ENCODE assay signal across 9 mouse cellular contexts in the genomic region with DNA sequence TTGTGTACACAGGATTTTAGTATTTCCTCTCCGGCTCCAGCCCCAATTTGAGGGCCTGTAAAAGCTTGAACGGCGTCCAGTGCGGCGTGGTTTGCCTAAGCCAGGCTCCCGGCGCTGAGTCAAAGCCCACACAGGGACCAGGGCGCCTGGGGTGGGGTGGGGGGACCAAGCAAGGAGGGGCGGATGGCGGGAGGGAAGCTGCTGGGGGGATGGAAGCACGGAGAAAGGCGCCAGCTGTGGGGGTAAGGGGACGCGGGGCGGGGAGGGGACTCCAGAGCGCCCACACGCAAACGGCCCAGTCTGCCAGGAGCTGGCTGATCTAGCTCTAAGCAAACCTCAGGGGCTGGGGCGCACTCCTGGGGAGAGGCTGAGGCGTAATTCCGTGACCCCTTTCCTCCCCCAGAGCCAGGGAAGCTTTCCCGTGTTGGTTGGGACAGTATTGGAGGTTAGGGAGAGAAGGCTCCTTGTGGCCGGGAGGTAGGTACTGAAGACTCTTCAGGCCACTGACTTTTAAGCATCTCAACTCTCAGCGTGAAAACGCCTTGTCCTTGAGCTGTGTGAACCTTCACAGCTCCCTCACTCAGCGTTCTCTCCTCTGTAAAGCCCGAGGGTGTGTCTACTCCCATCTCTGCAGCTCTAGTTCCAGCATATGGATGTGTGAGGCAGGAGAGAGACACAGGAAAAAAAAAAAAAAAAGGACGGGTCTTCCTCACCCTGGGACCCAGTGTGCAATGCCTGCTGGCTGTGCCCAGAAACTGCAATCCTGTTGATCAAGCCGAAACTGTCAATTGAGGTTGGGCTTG. TPM values are rescaled to one million over a fixed set of nuclear protein-coding genes. Genes with fewer than 3 reads are reported as not detected.
DNase-seq lines count a peak whose midpoint lies in the region; ATAC-seq and TF ChIP-seq lines count a peak whose summit lies in the region.
"Had no signal": no experiment of that assay in that cellular context is flagged by ENCODE, and none has a peak within 500 bp of the region (broad histone marks: within the 10 kb centered on the region; RNA-seq: fewer than 3 reads in every experiment).

No protein-coding gene starts in this region.

- H3K4me1 ChIP-seq in E14TG2a.4 (replicated peaks; ENCODE audit: low read depth, low read length), result peaks cover 28% of the 10 kb centered on the region
- peaks cover 23% of the 10 kb centered on the region for H3K4me1 ChIP-seq in intestine, embryonic 15.5 days (replicated peaks)
- peaks cover 14% of the 10 kb centered on the region for H3K4me1 ChIP-seq in lung, postnatal 0 days (ENCODE audit: insufficient read depth, low read depth, low read length)

- TF ChIP-seq POLR2A in brain, embryonic 14.5 days (IDR thresholded peaks at IDR 0.05; ENCODE audit: borderline replicate concordance, extremely low read depth, insufficient read depth, insufficient read length, poor library complexity, severe bottlenecking), result no peak

- peak; percentile 53 for DNase-seq in brain, embryonic 14.5 days (ENCODE audit: low read depth)
- DNase-seq in gastrocnemius, postnatal 4 days (ENCODE audit: low spot score in 2 of 2), result peak; percentile 39 to 64
- DNase-seq in lung, postnatal 0 days (ENCODE audit: low spot score), result peak; percentile 53
- peak; percentile 61 for DNase-seq in testis, postnatal 10 days (ENCODE audit: low spot score)
- DNase-seq in frontal cortex, adult 2 months (ENCODE audit: extremely low spot score in 1 of 2, low spot score in 1 of 2), result no peak
- DNase-seq in cerebellum, adult 11 months, result no peak

- H3K36me3 ChIP-seq in E14TG2a.4 (ENCODE audit: insufficient read depth, low read length), result no peaks in the 10 kb centered on the region
- H3K36me3 ChIP-seq in intestine, embryonic 15.5 days, result no peaks in the 10 kb centered on the region
- H3K36me3 ChIP-seq in lung, postnatal 0 days (ENCODE audit: insufficient read depth, low read length), result no peaks in the 10 kb centered on the region

- peak overlapping the region; percentile 55 for H3K4me2 ChIP-seq in intestine, embryonic 15.5 days (replicated peaks)
- H3K4me2 ChIP-seq in lung, postnatal 0 days (replicated peaks; ENCODE audit: low read depth, low read length), result peak overlapping the region; percentile 46

- TF ChIP-seq EP300 in lung, postnatal 0 days (IDR thresholded peaks at IDR 0.05), result no peak

- H3K27me3 ChIP-seq in E14TG2a.4 (ENCODE audit: insufficient read depth, low read length), result peaks cover 63% of the 10 kb centered on the region
- peaks cover 14% of the 10 kb centered on the region for H3K27me3 ChIP-seq in intestine, embryonic 15.5 days (replicated peaks)
- H3K27me3 ChIP-seq in lung, postnatal 0 days (replicated peaks; ENCODE audit: insufficient read depth, low read length), result no peaks in the 10 kb centered on the region

- H3K27ac ChIP-seq in intestine, embryonic 15.5 days, result peak overlapping the region; percentile 67
- H3K27ac ChIP-seq in lung, postnatal 0 days (ENCODE audit: low read length), result peak overlapping the region; percentile 28; the same call in 1 of the 2 replicates

- 6% methylated on average over 29 of the region's 29 CpGs for WGBS in intestine, embryonic 15.5 days
- 5% methylated on average over 28 of the region's 29 CpGs for WGBS in lung, postnatal 0 days

- 0 out of 2 replicates have a peak, but pooled peaks cover 3% of the 10 kb centered on the region for H3K9me3 ChIP-seq in E14TG2a.4 (ENCODE audit: low read length)
- no peaks in the 10 kb centered on the region for H3K9me3 ChIP-seq in intestine, embryonic 15.5 days
- no peaks in the 10 kb centered on the region; the same call in 1 of the 2 replicates for H3K9me3 ChIP-seq in lung, postnatal 0 days (ENCODE audit: low read length)

- peak overlapping the region; percentile 58 for H3K4me3 ChIP-seq in E14TG2a.4 (replicated peaks; ENCODE audit: low read length)
- H3K4me3 ChIP-seq in intestine, embryonic 15.5 days (replicated peaks), result peak overlapping the region; percentile 12; the same call in 1 of the 2 replicates
- H3K4me3 ChIP-seq in lung, postnatal 0 days (ENCODE audit: low read depth, low read length), result no peak overlapping the region
- H3K4me3 ChIP-seq: megakaryocyte, embryonic 14.5 days had no signal

- TF ChIP-seq CTCF in E14TG2a.4 (conservative IDR thresholded peaks at IDR 0.05; ENCODE audit: low read length), result no peak
- TF ChIP-seq CTCF in brain, embryonic 14.5 days (IDR thresholded peaks at IDR 0.05; ENCODE audit: borderline replicate concordance, extremely low read depth, insufficient read depth, insufficient read length), result no peak
- TF ChIP-seq CTCF in lung, postnatal 0 days (IDR thresholded peaks at IDR 0.05), result no peak

- H3K9ac ChIP-seq in intestine, embryonic 15.5 days, result peak overlapping the region; percentile 5; the same call in 1 of the 2 replicates
- H3K9ac ChIP-seq in lung, postnatal 0 days (replicated peaks; ENCODE audit: low read depth), result no peak overlapping the region; the same call in 1 of the 2 replicates

- peak; percentile 78 for ATAC-seq in intestine, embryonic 15.5 days
- ATAC-seq in lung, postnatal 0 days, result peak; percentile 26

RNA-seq across cellular contexts. Expression of a gene that starts 46.1 kb away (rescaled TPM):
- 2.7 and 3.7 TPM in 2 replicates for polyA plus RNA-seq in brain, embryonic 14.5 days (2012; rRNA removed)
- total RNA-seq in gastrocnemius, postnatal 4 days (2021), result 10 to 100 TPM in 1 of 2 experiments, 1 to 10 TPM in 1; 8.8 to 10.7 TPM
- 9.4 and 9.6 TPM in 2 replicates for polyA plus RNA-seq in intestine, embryonic 15.5 days (2015; fragmentation: Nextera tagmentation; extraction: Ambion mirVana)
- polyA plus RNA-seq in lung, postnatal 0 days (2015; fragmentation: Nextera tagmentation; extraction: Ambion mirVana), result 17.3 and 20.6 TPM in 2 replicates
- 1.5 and 2.3 TPM in 2 replicates for polyA plus RNA-seq in frontal cortex, adult 2 months (2012; rRNA removed)

Comparison
In these comparisons a context has a peak if more than half of its experiments do, and no peak if none do; other contexts are left out.
1. DNase-seq: peak in brain, embryonic 14.5 days (single experiment), gastrocnemius, postnatal 4 days (2 of 2), lung, postnatal 0 days (single experiment) and testis, postnatal 10 days (single experiment); none in frontal cortex, adult 2 months (0 of 2) and cerebellum, adult 11 months (single experiment).